Mouse (Mus musculus): ENCODE measurements around the gene Cdkn1c. TPM values are rescaled to one million over a fixed set of nuclear protein-coding genes. Genes with fewer than 3 reads are reported as not detected.
A peak's percentile ranks its signal among the peaks of the same experiment; 100 is the strongest.

Gene Cdkn1c
- total RNA-seq (2021), result 10 to 100 TPM; 47.3 to 47.8 TPM

DNA sequence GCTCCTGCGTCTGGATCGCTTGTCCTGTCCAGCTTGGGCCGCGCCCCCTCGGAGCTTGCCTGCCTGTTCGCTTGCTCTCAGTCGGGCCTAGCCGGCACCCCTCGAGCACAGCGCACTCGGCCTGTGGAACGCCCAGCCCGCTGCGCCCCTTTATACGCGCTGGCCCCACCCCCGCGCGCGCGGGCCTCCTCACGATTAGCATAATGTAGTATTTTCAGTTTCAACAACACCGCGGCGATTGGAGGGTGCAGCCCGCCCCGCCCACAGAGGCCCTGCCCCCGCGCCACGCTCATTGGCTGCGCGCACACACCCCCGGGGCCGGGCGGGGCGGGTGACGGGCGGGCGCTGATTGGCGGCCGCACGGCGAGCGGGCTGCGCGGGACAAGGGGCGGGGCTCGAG lies at the start of gene Cdkn1c:
Cdkn1c (minus strand) TSS at position 177 of the 400 bp plus-strand sequence.
- DNase-seq, result peak; percentile 90
- intact Hi-C loops (cut with DNase I), result loop anchor here (10.0 kb wide), 1 partner anchor 166 kb away; no protein-coding TSS in a partner anchor

DNA sequence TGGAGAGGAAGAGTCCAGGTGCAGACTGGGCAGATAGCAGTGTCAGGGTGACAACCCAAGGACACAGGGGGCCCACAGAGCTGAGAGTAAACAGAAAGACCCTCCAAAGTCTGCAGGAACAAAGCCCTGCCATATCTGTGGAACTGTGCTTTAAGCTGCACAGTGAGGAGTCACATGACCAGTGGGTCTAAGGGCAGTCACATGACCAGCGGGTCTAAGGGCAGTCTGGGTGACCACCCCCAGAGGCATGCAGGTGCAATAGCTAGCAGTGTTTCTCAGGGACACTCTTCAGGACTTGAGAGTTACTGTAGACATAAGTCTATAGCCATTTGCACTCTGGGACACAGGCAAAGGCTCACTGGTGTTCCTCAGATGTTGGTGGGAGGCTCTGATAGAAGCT lies 48.7 kb upstream of the Cdkn1c start:
- no peak for DNase-seq
- intact Hi-C loops (cut with DNase I), result no loop called here

- DNase-seq, result peak; percentile 55
- intact Hi-C loops (cut with DNase I), result no loop called here
Measured at GRCm38 (mm10) chr7:143506675-143507074, 45.8 kb upstream of the Cdkn1c start.

GRCm38 (mm10) chr7:143506271-143506670 lies 45.4 kb upstream of the Cdkn1c start:
- intact Hi-C loops (cut with DNase I), result no loop called here
- DNase-seq, result no peak

- DNase-seq, result peak; percentile 83
- intact Hi-C loops (cut with DNase I), result no loop called here
Measured at GRCm38 (mm10) chr7:143505823-143506222, 45.0 kb upstream of the Cdkn1c start.

DNA sequence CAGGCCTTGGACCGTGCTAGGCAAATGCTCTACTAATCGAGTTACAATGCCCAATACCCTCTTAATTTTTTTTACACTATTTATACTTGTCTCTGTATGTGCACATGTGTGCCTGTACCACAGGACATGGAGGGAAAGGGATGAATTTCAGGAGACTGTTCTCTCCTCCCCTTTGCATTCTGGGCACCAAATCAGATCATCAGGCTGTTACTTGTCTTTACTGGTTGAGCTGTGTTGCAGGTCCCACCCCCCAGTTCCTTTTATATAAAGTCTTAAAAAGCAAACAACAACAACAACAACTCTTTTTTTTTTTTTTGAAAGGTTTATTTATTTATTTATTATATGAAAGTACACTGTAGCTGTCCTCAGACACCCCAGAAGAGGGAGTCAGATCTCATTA lies 44.6 kb upstream of the Cdkn1c start:
- no peak for DNase-seq
- intact Hi-C loops (cut with DNase I), result no loop called here

GRCm38 (mm10) chr7:143503926-143504325 lies 43.1 kb upstream of the Cdkn1c start:
- DNase-seq, result no peak
- intact Hi-C loops (cut with DNase I), result no loop called here

- no peak for DNase-seq
- intact Hi-C loops (cut with DNase I), result no loop called here
Measured at GRCm38 (mm10) chr7:143502418-143503200, 41.8 kb upstream of the Cdkn1c start, which contains the start of gene Phlda2. Gene Phlda2, minus strand, starts transcription at chr7:143503150.

- DNase-seq, result peak; percentile 30
- intact Hi-C loops (cut with DNase I), result no loop called here
Measured at GRCm38 (mm10) chr7:143501643-143502417, 41.0 kb upstream of the Cdkn1c start.

- intact Hi-C loops (cut with DNase I), result no loop called here
- DNase-seq, result no peak
Measured at GRCm38 (mm10) chr7:143500912-143501311, 40.1 kb upstream of the Cdkn1c start.

- DNase-seq, result no peak
- intact Hi-C loops (cut with DNase I), result no loop called here
Measured at GRCm38 (mm10) chr7:143498584-143498983, 37.7 kb upstream of the Cdkn1c start.

- intact Hi-C loops (cut with DNase I), result no loop called here
- DNase-seq, result no peak
Measured at GRCm38 (mm10) chr7:143495104-143495961, 34.5 kb upstream of the Cdkn1c start.

- intact Hi-C loops (cut with DNase I), result no loop called here
- DNase-seq, result no peak
Measured at GRCm38 (mm10) chr7:143493616-143494126, 32.8 kb upstream of the Cdkn1c start.

- intact Hi-C loops (cut with DNase I), result no loop called here
- DNase-seq, result no peak
Measured at GRCm38 (mm10) chr7:143489735-143490134, 28.9 kb upstream of the Cdkn1c start.

GRCm38 (mm10) chr7:143482541-143482940 lies 21.7 kb upstream of the Cdkn1c start:
- no peak for DNase-seq
- intact Hi-C loops (cut with DNase I), result no loop called here

- intact Hi-C loops (cut with DNase I), result no loop called here
- no peak for DNase-seq
Measured at GRCm38 (mm10) chr7:143481806-143482387, 21.0 kb upstream of the Cdkn1c start.

DNA sequence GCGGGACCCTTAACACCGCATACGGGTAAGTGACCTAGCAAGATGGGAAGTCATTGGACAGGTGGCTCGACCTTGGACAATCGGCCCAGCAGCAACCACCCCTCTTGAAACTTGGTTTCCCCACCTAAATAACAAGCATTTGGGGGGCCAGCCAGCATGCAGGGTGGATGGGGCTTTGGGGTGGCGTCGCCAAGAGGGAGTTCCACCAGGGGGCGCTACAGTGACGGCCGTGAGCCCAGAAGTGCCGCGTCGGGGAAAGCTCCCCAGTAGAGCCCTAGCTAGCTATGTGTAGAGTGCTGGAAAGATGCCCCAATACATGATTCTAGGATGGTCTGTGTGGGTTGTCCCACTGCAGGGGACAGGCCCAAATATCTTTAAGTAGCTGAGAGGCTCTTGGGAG lies 19.6 kb upstream of the Cdkn1c start:
- peak; percentile 72 for DNase-seq
- intact Hi-C loops (cut with DNase I), result no loop called here

DNA sequence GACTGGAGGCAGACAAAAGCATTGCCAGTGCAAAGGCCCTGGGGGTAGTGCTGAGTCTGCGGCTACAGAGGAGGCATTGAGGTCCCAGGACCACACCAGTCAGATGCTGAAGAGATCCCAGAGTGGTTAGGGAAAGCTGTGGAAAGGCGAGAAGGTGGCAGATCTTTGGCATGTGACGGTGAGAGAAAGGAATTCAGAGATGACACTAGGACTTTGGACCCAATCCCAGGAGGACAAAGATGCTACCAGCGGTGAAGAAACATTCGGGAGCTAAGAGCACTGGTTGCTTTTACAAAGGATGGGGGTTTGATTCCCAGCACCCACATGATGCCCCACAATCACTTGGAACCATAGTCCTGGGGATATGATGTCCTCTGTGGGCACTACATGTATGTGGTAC lies 16.9 kb upstream of the Cdkn1c start:
- intact Hi-C loops (cut with DNase I), result no loop called here
- no peak for DNase-seq

- DNase-seq, result no peak
- intact Hi-C loops (cut with DNase I), result no loop called here
Measured at GRCm38 (mm10) chr7:143476702-143477335, 16.0 kb upstream of the Cdkn1c start.

- DNase-seq, result no peak
- intact Hi-C loops (cut with DNase I), result no loop called here
Measured at GRCm38 (mm10) chr7:143475876-143476275, 15.0 kb upstream of the Cdkn1c start.
